Mouse (Mus musculus) kidney, postnatal 0 days (tissue): ENCODE measurements around the gene Krtcap2. TPM values are rescaled to one million over a fixed set of nuclear protein-coding genes. Genes with fewer than 3 reads are reported as not detected.

ENCODE experiments used
- ATAC-seq: fragments of 200-750 bp; cut with Nextera tagmentation; replicated peaks from 2 replicates; pipeline ENCODE4 v1.8.0; 2017; ENCODE audit warnings: low read depth, moderate number of reproducible peaks, moderate TSS enrichment, moderate library complexity; ENCODE audit not compliant: low FRiP score
- DNase-seq: peaks from one replicate; pipeline ENCODE4 v3.0.0-alpha.2; 2016; ENCODE audit warnings: low spot score
- H3K27ac ChIP-seq: fragments of 300-500 bp; sonication (generic); 2 replicates; pipeline ENCODE4 v1.5.1; 2014; ENCODE audit warnings: mild to moderate bottlenecking
- H3K27me3 ChIP-seq: fragments of 300-500 bp; sonication (generic); 2 replicates; pipeline ENCODE4 v1.6.1; 2014; ENCODE audit warnings: low read length, mixed read lengths; ENCODE audit not compliant: insufficient read depth
- H3K36me3 ChIP-seq: fragments of 300-500 bp; sonication (generic); 2 replicates; pipeline ENCODE4 v1.6.1; 2014; ENCODE audit warnings: low read length, mixed read lengths; ENCODE audit not compliant: insufficient read depth
- H3K4me1 ChIP-seq: fragments of 300-500 bp; sonication (generic); replicated peaks from 2 replicates; pipeline ENCODE4 v1.6.1; 2014; ENCODE audit warnings: antibody characterized with exemption, low read length, mixed read lengths; ENCODE audit not compliant: insufficient read depth
- H3K4me2 ChIP-seq: fragments of 300-500 bp; sonication (generic); 2 replicates; pipeline ENCODE4 v1.6.1; 2014; ENCODE audit warnings: mild to moderate bottlenecking, low read length, moderate library complexity, mixed read lengths
- H3K4me3 ChIP-seq: fragments of 300-500 bp; sonication (generic); replicated peaks from 2 replicates; pipeline ENCODE4 v1.5.1; 2014; ENCODE audit warnings: low read depth, low read length
- H3K9ac ChIP-seq: fragments of 300-500 bp; sonication (generic); 2 replicates; pipeline ENCODE4 v1.6.1; 2014; ENCODE audit warnings: low read depth, low read length
- H3K9me3 ChIP-seq: fragments of 300-500 bp; sonication (generic); replicated peaks from 2 replicates; pipeline ENCODE4 v1.6.1; 2016; ENCODE audit warnings: low read length, inconsistent platforms, mixed read lengths
- CTCF ChIP-seq: IDR thresholded peaks from 2 replicates; pipeline ENCODE4 v1.5.1; 2016; ENCODE audit warnings: antibody characterized with exemption, low read depth, mild to moderate bottlenecking, moderate library complexity
- WGBS: fragments of 180-500 bp; shearing (Covaris S2); extraction: QIAGEN DNeasy Blood & Tissue Kit; methylation state at CpG from one replicate; pipeline ENCODE4 v1.1.7; 2014; 5-methylcytosine and 5-hydroxymethylcytosine counted together
- polyA plus RNA-seq: library from polyadenylated mRNA; unstranded; fragments of >200 nt; fragmentation: Nextera tagmentation; extraction: Ambion mirVana; gene quantifications from 2 replicates; pipeline ENCODE4 v1.2.1, GENCODE M21; 2015

Gene Krtcap2
- polyA plus RNA-seq, 1 experiment from 2014 or later: 371 TPM

- no peak overlapping the region for H3K4me3 ChIP-seq
- peak overlapping the region; percentile 80 for H3K4me2 ChIP-seq
- TF ChIP-seq CTCF: no peak
- no peak for DNase-seq
- peaks cover 29% of the 10 kb centered on the region for H3K4me1 ChIP-seq
- H3K27ac ChIP-seq: no peak overlapping the region
- H3K9ac ChIP-seq: peak overlapping the region; percentile 72; the same call in 1 of the 2 replicates
- H3K9me3 ChIP-seq: no peaks in the 10 kb centered on the region
- 77% methylated on average over 4 of the region's 4 CpGs for WGBS
- H3K27me3 ChIP-seq: no peaks in the 10 kb centered on the region
- H3K36me3 ChIP-seq: no peaks in the 10 kb centered on the region
- ATAC-seq: no peak
These were observed 1.7 kb downstream of the Krtcap2 start for GRCm38 (mm10) chr3:89247466-89247865.

- Histone ChIP-seq H3K27ac (peak overlapping the region; percentile 77), H3K36me3 (no peaks in the 10 kb centered on the region), H3K4me3 (no peak overlapping the region), H3K27me3 (no peaks in the 10 kb centered on the region), H3K4me2 (0 out of 2 replicates have a peak overlapping the region, but pooled peaks have one; percentile 29), H3K9ac (no peak overlapping the region), H3K9me3 (no peaks in the 10 kb centered on the region), H3K4me1 (peaks cover 14% of the 10 kb centered on the region)
- peak; percentile 79 for DNase-seq
- TF ChIP-seq CTCF: peak; percentile 88
- WGBS: 19% methylated on average over 7 of the region's 7 CpGs
- peak; percentile 17; the same call in 1 of the 2 replicates for ATAC-seq
These were observed 4.8 kb downstream of the Krtcap2 start for GRCm38 (mm10) chr3:89250435-89251040.

GRCm38 (mm10) chr3:89251365-89251895 is 5.7 kb downstream of the Krtcap2 start:
- Histone ChIP-seq H3K27ac (peak overlapping the region; percentile 64), H3K9me3 (no peaks in the 10 kb centered on the region), H3K36me3 (no peaks in the 10 kb centered on the region), H3K4me1 (peaks cover 14% of the 10 kb centered on the region), H3K27me3 (no peaks in the 10 kb centered on the region), H3K9ac (no peak overlapping the region), H3K4me3 (no peak overlapping the region), H3K4me2 (peak overlapping the region; percentile 29)
- no peak; the same call in 1 of the 2 replicates for TF ChIP-seq CTCF
- DNase-seq: peak; percentile 82
- peak; percentile 57 for ATAC-seq
- WGBS: 1% methylated on average over 17 of the region's 17 CpGs

GRCm38 (mm10) chr3:89254994-89255393 is 9.2 kb downstream of the Krtcap2 start:
- 92% methylated on average over 5 of the region's 5 CpGs for WGBS
- no peak overlapping the region for H3K9ac ChIP-seq
- ATAC-seq: no peak
- H3K27ac ChIP-seq: no peak overlapping the region
- no peak for TF ChIP-seq CTCF
- DNase-seq: no peak
- no peaks in the 10 kb centered on the region for H3K36me3 ChIP-seq
- H3K27me3 ChIP-seq: no peaks in the 10 kb centered on the region
- no peak overlapping the region for H3K4me2 ChIP-seq
- no peak overlapping the region for H3K4me3 ChIP-seq
- H3K4me1 ChIP-seq: peaks cover 14% of the 10 kb centered on the region
- no peaks in the 10 kb centered on the region for H3K9me3 ChIP-seq

- no peak overlapping the region for H3K4me2 ChIP-seq
- 72% methylated on average over 5 of the region's 5 CpGs for WGBS
- H3K36me3 ChIP-seq: no peaks in the 10 kb centered on the region
- H3K27me3 ChIP-seq: no peaks in the 10 kb centered on the region
- ATAC-seq (no peak), DNase-seq (no peak)
- no peak for TF ChIP-seq CTCF
- H3K9ac ChIP-seq: no peak overlapping the region
- H3K4me3 ChIP-seq: no peak overlapping the region
- no peak overlapping the region for H3K27ac ChIP-seq
- H3K4me1 ChIP-seq: peaks cover 7% of the 10 kb centered on the region
- H3K9me3 ChIP-seq: no peaks in the 10 kb centered on the region
These were observed 10.4 kb downstream of the Krtcap2 start for GRCm38 (mm10) chr3:89256177-89256576.

- TF ChIP-seq CTCF: no peak
- Histone ChIP-seq H3K4me2 (no peak within 1 kb of the TSS), H3K27ac (no peak within 1 kb of the TSS), H3K4me3 (no peak within 1 kb of the TSS), H3K36me3 (no peaks in the 10 kb centered on the region), H3K27me3 (no peaks in the 10 kb centered on the region), H3K9me3 (no peaks in the 10 kb centered on the region), H3K9ac (no peak within 1 kb of the TSS), H3K4me1 (no peaks in the 10 kb centered on the region)
- ATAC-seq (no peak), DNase-seq (no peak)
- 35% methylated on average over 7 of the region's 7 CpGs for WGBS
These were observed 13.3 kb downstream of the Krtcap2 start, which contains the start of gene Dpm3 for GRCm38 (mm10) chr3:89259076-89259475. TSS of gene Dpm3 (plus strand) at chr3:89259358.

- Histone ChIP-seq H3K9ac (no peak overlapping the region), H3K4me2 (no peak overlapping the region), H3K27ac (no peak overlapping the region), H3K4me1 (no peaks in the 10 kb centered on the region), H3K4me3 (no peak overlapping the region), H3K9me3 (no peaks in the 10 kb centered on the region), H3K36me3 (no peaks in the 10 kb centered on the region), H3K27me3 (no peaks in the 10 kb centered on the region)
- no peak for DNase-seq
- WGBS: 76% methylated on average over 3 of the region's 3 CpGs
- no peak for ATAC-seq
- TF ChIP-seq CTCF: no peak
These were observed 14.4 kb downstream of the Krtcap2 start for GRCm38 (mm10) chr3:89260211-89260610.
